Mouse (Mus musculus): ENCODE results near the gene Izumo1r. TPM values are rescaled to one million over a fixed set of nuclear protein-coding genes. Genes with fewer than 3 reads are reported as not detected.

Gene Izumo1r
- polyA plus RNA-seq, 1 experiment from 2014 or later, result not detected

- no peak for ATAC-seq (replicated peaks; ENCODE audit: low FRiP score, low TSS enrichment, low read depth)
- WGBS, result 81% methylated on average over 4 of the region's 4 CpGs
These were observed 49.2 kb downstream of the Izumo1r start for GRCm38 (mm10) chr9:14854585-14854984.

GRCm38 (mm10) chr9:14848267-14848935 lies 55.3 kb downstream of the Izumo1r start:
- Histone ChIP-seq H3K9ac (ENCODE audit: low read length) (no peak overlapping the region), H3K4me2 (ENCODE audit: low read length) (no peak overlapping the region), H3K4me1 (replicated peaks; ENCODE audit: control insufficient read depth, insufficient read depth, low read length) (no peaks in the 10 kb centered on the region), H3K9me3 (ENCODE audit: control insufficient read depth, low read length) (no peaks in the 10 kb centered on the region), H3K36me3 (ENCODE audit: control insufficient read depth, insufficient read depth, low read length) (no peaks in the 10 kb centered on the region), H3K4me3 (ENCODE audit: low read depth, low read length) (no peak overlapping the region), H3K27me3 (replicated peaks; ENCODE audit: control insufficient read depth, insufficient read depth, low read length) (no peaks in the 10 kb centered on the region), H3K27ac (ENCODE audit: low read depth) (no peak overlapping the region)
- no peak for ATAC-seq (replicated peaks; ENCODE audit: low FRiP score, low TSS enrichment, low read depth)
- WGBS, result 71% methylated on average over 1 of the region's 1 CpGs
- no peak for DNase-seq (ENCODE audit: low spot score)

More at GRCm38 (mm10) chr9:14854585-14854984, 49.2 kb downstream of the Izumo1r start:
- no peak overlapping the region for H3K4me3 ChIP-seq (ENCODE audit: low read depth, low read length)
- H3K27ac ChIP-seq (ENCODE audit: low read depth), result no peak overlapping the region
- no peaks in the 10 kb centered on the region for H3K9me3 ChIP-seq (ENCODE audit: control insufficient read depth, low read length)
- H3K4me1 ChIP-seq (replicated peaks; ENCODE audit: control insufficient read depth, insufficient read depth, low read length), result 0 out of 2 replicates have a peak, but pooled peaks cover 2% of the 10 kb centered on the region
- no peak overlapping the region for H3K4me2 ChIP-seq (ENCODE audit: low read length)
- H3K9ac ChIP-seq (ENCODE audit: low read length), result no peak overlapping the region
- peaks cover 26% of the 10 kb centered on the region for H3K27me3 ChIP-seq (replicated peaks; ENCODE audit: control insufficient read depth, insufficient read depth, low read length)
- DNase-seq (ENCODE audit: low spot score), result no peak
- no peaks in the 10 kb centered on the region for H3K36me3 ChIP-seq (ENCODE audit: control insufficient read depth, insufficient read depth, low read length)

- Histone ChIP-seq H3K27ac (ENCODE audit: low read depth) (no peak overlapping the region), H3K4me3 (ENCODE audit: low read depth, low read length) (no peak overlapping the region), H3K9me3 (ENCODE audit: control insufficient read depth, low read length) (no peaks in the 10 kb centered on the region), H3K27me3 (replicated peaks; ENCODE audit: control insufficient read depth, insufficient read depth, low read length) (no peaks in the 10 kb centered on the region), H3K9ac (ENCODE audit: low read length) (no peak overlapping the region), H3K36me3 (ENCODE audit: control insufficient read depth, insufficient read depth, low read length) (no peaks in the 10 kb centered on the region), H3K4me1 (replicated peaks; ENCODE audit: control insufficient read depth, insufficient read depth, low read length) (no peaks in the 10 kb centered on the region), H3K4me2 (ENCODE audit: low read length) (no peak overlapping the region)
- WGBS, result 50% methylated on average over 5 of the region's 5 CpGs
- no peak for DNase-seq (ENCODE audit: low spot score)
- no peak for ATAC-seq (replicated peaks; ENCODE audit: low FRiP score, low TSS enrichment, low read depth)
These were observed 57.3 kb downstream of the Izumo1r start for GRCm38 (mm10) chr9:14846428-14846827.

GRCm38 (mm10) chr9:14843901-14844300 lies 59.8 kb downstream of the Izumo1r start:
- 90% methylated on average over 3 of the region's 3 CpGs for WGBS
- Histone ChIP-seq H3K4me1 (replicated peaks; ENCODE audit: control insufficient read depth, insufficient read depth, low read length) (no peaks in the 10 kb centered on the region; the same call in 1 of the 2 replicates), H3K36me3 (ENCODE audit: control insufficient read depth, insufficient read depth, low read length) (no peaks in the 10 kb centered on the region), H3K27me3 (replicated peaks; ENCODE audit: control insufficient read depth, insufficient read depth, low read length) (no peaks in the 10 kb centered on the region), H3K9ac (ENCODE audit: low read length) (no peak overlapping the region), H3K27ac (ENCODE audit: low read depth) (no peak overlapping the region), H3K4me3 (ENCODE audit: low read depth, low read length) (no peak overlapping the region), H3K9me3 (ENCODE audit: control insufficient read depth, low read length) (no peaks in the 10 kb centered on the region), H3K4me2 (ENCODE audit: low read length) (no peak overlapping the region)
- no peak for ATAC-seq (replicated peaks; ENCODE audit: low FRiP score, low TSS enrichment, low read depth)
- no peak for DNase-seq (ENCODE audit: low spot score)

- DNase-seq (ENCODE audit: low spot score) (no peak), ATAC-seq (replicated peaks; ENCODE audit: low FRiP score, low TSS enrichment, low read depth) (no peak)
- H3K9ac ChIP-seq (ENCODE audit: low read length), result no peak overlapping the region
- H3K9me3 ChIP-seq (ENCODE audit: control insufficient read depth, low read length), result no peaks in the 10 kb centered on the region
- no peak overlapping the region for H3K4me2 ChIP-seq (ENCODE audit: low read length)
- H3K27ac ChIP-seq (ENCODE audit: low read depth), result no peak overlapping the region
- no peaks in the 10 kb centered on the region for H3K27me3 ChIP-seq (replicated peaks; ENCODE audit: control insufficient read depth, insufficient read depth, low read length)
- no peak overlapping the region for H3K4me3 ChIP-seq (ENCODE audit: low read depth, low read length)
- 93% methylated on average over 6 of the region's 6 CpGs for WGBS
- H3K36me3 ChIP-seq (ENCODE audit: control insufficient read depth, insufficient read depth, low read length), result no peaks in the 10 kb centered on the region
- H3K4me1 ChIP-seq (replicated peaks; ENCODE audit: control insufficient read depth, insufficient read depth, low read length), result no peaks in the 10 kb centered on the region; the same call in 1 of the 2 replicates
These were observed 60.4 kb downstream of the Izumo1r start for GRCm38 (mm10) chr9:14843311-14843857.

GRCm38 (mm10) chr9:14841878-14842761 lies 61.6 kb downstream of the Izumo1r start:
- H3K27me3 ChIP-seq (replicated peaks; ENCODE audit: control insufficient read depth, insufficient read depth, low read length), result no peaks in the 10 kb centered on the region
- no peaks in the 10 kb centered on the region for H3K9me3 ChIP-seq (ENCODE audit: control insufficient read depth, low read length)
- no peak overlapping the region for H3K4me3 ChIP-seq (ENCODE audit: low read depth, low read length)
- no peaks in the 10 kb centered on the region; the same call in 1 of the 2 replicates for H3K4me1 ChIP-seq (replicated peaks; ENCODE audit: control insufficient read depth, insufficient read depth, low read length)
- ATAC-seq (replicated peaks; ENCODE audit: low FRiP score, low TSS enrichment, low read depth), result no peak
- no peak overlapping the region for H3K4me2 ChIP-seq (ENCODE audit: low read length)
- 82% methylated on average over 10 of the region's 10 CpGs for WGBS
- no peak overlapping the region for H3K9ac ChIP-seq (ENCODE audit: low read length)
- no peaks in the 10 kb centered on the region for H3K36me3 ChIP-seq (ENCODE audit: control insufficient read depth, insufficient read depth, low read length)
- no peak for DNase-seq (ENCODE audit: low spot score)
- H3K27ac ChIP-seq (ENCODE audit: low read depth), result no peak overlapping the region

GRCm38 (mm10) chr9:14839970-14840369 lies 63.8 kb downstream of the Izumo1r start:
- no peak overlapping the region for H3K4me2 ChIP-seq (ENCODE audit: low read length)
- no peak for ATAC-seq (replicated peaks; ENCODE audit: low FRiP score, low TSS enrichment, low read depth)
- WGBS, result 76% methylated on average over 5 of the region's 5 CpGs

GRCm38 (mm10) chr9:14839527-14839926 lies 64.2 kb downstream of the Izumo1r start:
- 45% methylated on average over 7 of the region's 7 CpGs for WGBS
- Histone ChIP-seq H3K27ac (ENCODE audit: low read depth) (no peak overlapping the region), H3K36me3 (ENCODE audit: control insufficient read depth, insufficient read depth, low read length) (peaks cover 22% of the 10 kb centered on the region), H3K27me3 (replicated peaks; ENCODE audit: control insufficient read depth, insufficient read depth, low read length) (no peaks in the 10 kb centered on the region), H3K4me2 (ENCODE audit: low read length) (no peak overlapping the region), H3K4me1 (replicated peaks; ENCODE audit: control insufficient read depth, insufficient read depth, low read length) (no peaks in the 10 kb centered on the region; the same call in 1 of the 2 replicates), H3K4me3 (ENCODE audit: low read depth, low read length) (no peak overlapping the region), H3K9me3 (ENCODE audit: control insufficient read depth, low read length) (no peaks in the 10 kb centered on the region), H3K9ac (ENCODE audit: low read length) (no peak overlapping the region)
- no peak for ATAC-seq (replicated peaks; ENCODE audit: low FRiP score, low TSS enrichment, low read depth)
- DNase-seq (ENCODE audit: low spot score), result no peak

More at GRCm38 (mm10) chr9:14839970-14840369, 63.8 kb downstream of the Izumo1r start:
- H3K36me3 ChIP-seq (ENCODE audit: control insufficient read depth, insufficient read depth, low read length), result peaks cover 17% of the 10 kb centered on the region
- no peaks in the 10 kb centered on the region for H3K27me3 ChIP-seq (replicated peaks; ENCODE audit: control insufficient read depth, insufficient read depth, low read length)
- no peak for DNase-seq (ENCODE audit: low spot score)
- no peak overlapping the region for H3K4me3 ChIP-seq (ENCODE audit: low read depth, low read length)
- H3K27ac ChIP-seq (ENCODE audit: low read depth), result no peak overlapping the region
- H3K4me1 ChIP-seq (replicated peaks; ENCODE audit: control insufficient read depth, insufficient read depth, low read length), result no peaks in the 10 kb centered on the region; the same call in 1 of the 2 replicates
- H3K9me3 ChIP-seq (ENCODE audit: control insufficient read depth, low read length), result no peaks in the 10 kb centered on the region
- H3K9ac ChIP-seq (ENCODE audit: low read length), result no peak overlapping the region
